Mouse (Mus musculus) megakaryocyte-erythroid progenitor cell, adult 5 weeks (primary cell): ENCODE measurements around the gene Parp14. TPM values are rescaled to one million over a fixed set of nuclear protein-coding genes. Genes with fewer than 3 reads are reported as not detected.

ENCODE experiments used
- polyA plus RNA-seq: library from polyadenylated mRNA; stranded (reverse); fragments of >175 nt; gene quantifications from 2 replicates; pipeline ENCODE4 v1.2.3, GENCODE M21; 2012

Gene Parp14
- 7.7 and 11.4 TPM in 2 replicates for polyA plus RNA-seq

DNA sequence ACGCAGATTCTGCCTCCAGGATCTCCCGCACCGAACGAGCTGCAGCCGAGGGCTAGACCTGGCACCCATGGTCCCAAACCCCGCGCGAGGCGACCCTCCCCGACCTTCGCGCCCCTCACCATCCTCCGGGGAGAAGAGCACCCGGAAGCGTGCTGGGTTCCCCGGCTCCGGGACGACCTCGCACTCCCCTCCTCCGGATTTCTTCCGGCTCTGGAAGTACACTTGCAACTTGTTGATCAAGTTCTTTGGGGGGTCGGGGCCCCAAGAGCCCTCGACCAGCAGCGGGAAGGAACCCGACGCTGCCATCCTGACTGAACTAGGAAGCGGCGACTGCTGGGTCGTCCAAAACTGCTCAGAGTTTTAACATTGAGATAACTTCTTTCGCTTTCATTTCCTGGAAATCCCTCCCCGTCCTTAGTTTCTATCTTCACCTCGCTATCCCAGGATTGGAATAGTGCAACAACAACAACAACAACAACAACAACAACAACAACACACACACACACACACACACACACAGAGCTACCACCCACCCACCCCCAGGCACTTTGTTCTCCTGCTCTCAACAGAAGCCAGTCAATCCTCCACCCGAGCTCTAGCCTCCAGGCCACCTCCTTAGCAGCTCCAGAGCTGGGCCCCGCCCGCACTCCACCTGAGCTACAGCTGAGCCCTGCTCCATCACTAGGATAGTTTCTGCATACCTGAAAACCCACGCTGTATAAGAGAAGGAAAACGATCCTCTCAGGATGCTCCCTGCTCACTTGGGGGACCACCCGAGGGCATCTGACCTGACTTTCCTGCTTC is at the start of gene Parp14:
Parp14 (minus strand) TSS at position 497 of the 804 bp plus-strand sequence.

Other genes with a start within 250 kb of the Parp14 start
- 4.8 and 7.3 TPM in 2 replicates for gene Dirc2, start 102.2 kb downstream of the Parp14 start, polyA plus RNA-seq
- 5.6 and 7.8 TPM in 2 replicates for gene Hspbap1, start 101.2 kb downstream of the Parp14 start, polyA plus RNA-seq
- 3.3 and 3.4 TPM in 2 replicates for gene Parp9, start 66.9 kb upstream of the Parp14 start, polyA plus RNA-seq
- gene Dtx3l, start 67.6 kb upstream of the Parp14 start, polyA plus RNA-seq = 5.5 and 6.5 TPM in 2 replicates
- 59.4 and 66.2 TPM in 2 replicates for gene Kpna1, start 107.2 kb upstream of the Parp14 start, polyA plus RNA-seq
- gene Wdr5b, start 169.6 kb upstream of the Parp14 start, polyA plus RNA-seq = 0.15 and 0.35 TPM in 2 replicates
- gene Fam162a, start 200.1 kb upstream of the Parp14 start, polyA plus RNA-seq = 115 and 118 TPM in 2 replicates
- 5.2 and 5.4 TPM in 2 replicates for gene Ccdc58, start 200.1 kb upstream of the Parp14 start, polyA plus RNA-seq